Mouse (Mus musculus) monocyte, adult 2 months (primary cell): ENCODE data around the gene Ccnjl.

Experiments
- DNase-seq, 2 experiments: peaks; one replicate each; pipeline ENCODE4 v3.0.0; 2022; ENCODE audit warnings: low spot score in 2 of 2, low read depth in 1 of 2

Ccnjl gene

GRCm38 (mm10) chr11:43618403-43618802 is 89.8 kb downstream of the Ccnjl start:
- DNase-seq: no peak

- DNase-seq: no peak
Observed at GRCm38 (mm10) chr11:43621769-43622168, 93.2 kb downstream of the Ccnjl start.

DNA sequence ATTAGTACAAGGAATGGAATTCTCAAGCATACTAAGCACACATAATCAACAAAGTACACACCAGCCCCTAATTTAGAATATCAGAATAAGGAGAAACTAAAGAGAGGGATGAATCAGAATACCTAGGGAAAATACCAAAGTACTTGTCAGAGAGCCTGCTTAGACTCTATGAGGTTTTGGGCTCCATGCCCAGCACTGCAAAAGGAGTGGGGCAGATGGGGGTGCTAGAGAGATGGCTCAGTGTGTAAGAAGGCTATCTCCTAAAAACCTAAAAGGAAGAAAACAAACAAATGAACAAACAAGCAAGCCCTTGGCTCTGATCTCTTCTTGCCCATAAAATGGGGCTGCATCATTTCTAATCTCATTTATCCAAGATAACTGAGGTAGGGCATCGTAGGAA is 95.8 kb downstream of the Ccnjl start:
- no peak for DNase-seq

DNA sequence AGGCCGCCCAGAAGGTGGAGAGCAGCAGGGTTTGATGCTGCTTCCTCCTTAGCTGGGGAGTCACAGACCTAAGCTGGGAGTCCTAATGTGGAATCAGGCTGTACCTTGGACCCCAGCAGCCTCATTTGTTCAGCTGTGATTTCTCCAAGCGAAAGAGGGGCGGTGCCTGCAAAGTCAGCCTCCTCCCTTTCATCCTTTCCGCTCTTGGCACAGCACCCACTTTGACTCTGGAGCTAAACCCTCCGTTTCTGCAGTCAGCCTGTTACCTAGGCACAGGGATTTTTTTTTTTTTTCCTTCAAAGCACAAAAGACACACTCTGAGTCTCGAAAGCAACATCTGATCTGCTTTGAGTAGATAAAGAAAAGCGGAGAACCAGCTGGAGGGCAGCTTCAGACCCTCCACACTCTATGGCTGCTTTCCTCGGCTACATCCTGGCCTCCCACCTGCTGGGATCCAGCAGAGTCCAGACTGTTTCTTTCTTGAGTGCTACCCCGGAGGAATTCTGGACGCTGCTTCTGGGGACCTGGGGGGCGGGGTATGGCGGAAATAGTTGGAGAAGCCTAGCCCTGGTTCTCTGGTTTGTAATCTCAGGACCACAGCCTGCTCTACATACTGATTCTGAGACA is 97.8 kb downstream of the Ccnjl start:
- DNase-seq: no peak

- DNase-seq: no peak
Observed at GRCm38 (mm10) chr11:43626927-43627645, 98.5 kb downstream of the Ccnjl start.

DNA sequence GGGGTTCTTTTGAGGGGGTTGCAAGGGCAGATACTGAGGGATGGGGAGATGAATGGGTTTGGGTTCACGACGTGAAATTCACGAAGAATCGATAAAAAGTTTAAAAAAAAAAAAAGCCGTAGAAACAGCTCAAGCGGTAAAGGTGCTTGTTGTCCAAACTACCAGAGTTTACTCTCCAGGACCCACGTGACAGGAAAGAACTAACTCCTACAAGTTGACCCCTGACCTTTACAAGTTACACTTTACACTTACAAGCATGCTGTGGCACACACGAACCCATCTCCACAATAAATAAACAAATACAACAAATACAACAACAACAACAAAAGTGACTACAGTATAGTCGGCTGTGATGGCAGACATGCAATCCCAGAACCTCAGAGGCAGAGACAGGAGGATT is 103.1 kb downstream of the Ccnjl start:
- no peak for DNase-seq

DNA sequence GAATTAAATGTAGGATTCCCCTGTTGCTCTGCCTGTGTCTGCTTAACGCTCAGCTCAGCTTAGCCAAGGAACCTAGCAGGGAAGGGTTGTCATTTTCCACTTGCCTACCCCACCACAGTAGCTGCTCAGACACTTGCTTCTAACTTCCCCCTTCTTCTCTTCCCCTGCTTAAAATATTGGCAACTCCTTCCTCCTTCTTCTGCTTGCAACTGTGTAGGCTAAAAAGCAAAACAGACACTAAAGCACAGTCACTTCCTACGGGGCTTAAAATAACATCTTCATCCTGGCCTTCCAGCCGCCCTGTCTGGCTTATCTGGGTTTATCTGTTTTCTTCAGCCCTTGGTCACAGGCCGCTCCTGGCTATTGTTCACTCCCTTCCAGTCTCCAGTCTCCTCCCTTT is 104.0 kb downstream of the Ccnjl start:
- no peak for DNase-seq

- DNase-seq: no peak
Observed at GRCm38 (mm10) chr11:43633165-43633564, 104.6 kb downstream of the Ccnjl start.

- DNase-seq: no peak
Observed at GRCm38 (mm10) chr11:43633658-43634401, 105.2 kb downstream of the Ccnjl start.
